Mouse (Mus musculus) intestine, embryonic 14.5 days (tissue): ENCODE results near the gene Rgs3. TPM values are rescaled to one million over a fixed set of nuclear protein-coding genes. Genes with fewer than 3 reads are reported as not detected.

ENCODE experiments used
- ATAC-seq: fragments of 200-750 bp; cut with Nextera tagmentation; replicated peaks from 2 replicates; pipeline ENCODE4 v1.8.0; 2017; ENCODE audit warnings: low read depth, moderate number of reproducible peaks, moderate TSS enrichment, moderate library complexity; ENCODE audit not compliant: low FRiP score, low TSS enrichment
- DNase-seq: peaks from one replicate; pipeline ENCODE4 v3.0.0-alpha.2; 2018; ENCODE audit warnings: low spot score
- H3K27ac ChIP-seq: fragments of 300-500 bp; sonication (generic); 2 replicates; pipeline ENCODE4 v1.5.1; 2014; ENCODE audit warnings: low read depth, mild to moderate bottlenecking, control low read depth
- H3K27me3 ChIP-seq: fragments of 300-500 bp; sonication (generic); replicated peaks from 2 replicates; pipeline ENCODE4 v1.6.1; 2014; ENCODE audit warnings: low read length, control low read depth; ENCODE audit not compliant: control insufficient read depth, insufficient read depth
- H3K36me3 ChIP-seq: fragments of 300-500 bp; sonication (generic); 2 replicates; pipeline ENCODE4 v1.6.1; 2014; ENCODE audit warnings: low read length, control low read depth; ENCODE audit not compliant: control insufficient read depth, insufficient read depth
- H3K4me1 ChIP-seq: fragments of 300-500 bp; sonication (generic); replicated peaks from 2 replicates; pipeline ENCODE4 v1.6.1; 2014; ENCODE audit warnings: low read length, control low read depth, mixed read lengths; ENCODE audit not compliant: control insufficient read depth, insufficient read depth
- H3K4me2 ChIP-seq: fragments of 300-500 bp; sonication (generic); 2 replicates; pipeline ENCODE4 v1.6.1; 2014; ENCODE audit warnings: low read length
- H3K4me3 ChIP-seq: fragments of 300-500 bp; sonication (generic); 2 replicates; pipeline ENCODE4 v1.5.1; 2014; ENCODE audit warnings: low read depth, low read length, control low read depth, mixed read lengths
- H3K9ac ChIP-seq: fragments of 300-500 bp; sonication (generic); 2 replicates; pipeline ENCODE4 v1.6.1; 2014; ENCODE audit warnings: mild to moderate bottlenecking, low read length
- H3K9me3 ChIP-seq: fragments of 300-500 bp; sonication (generic); 2 replicates; pipeline ENCODE4 v1.6.1; 2016; ENCODE audit warnings: low read length, control low read depth; ENCODE audit not compliant: control insufficient read depth
- WGBS: fragments of 180-500 bp; shearing (Covaris S2); extraction: QIAGEN DNeasy Blood & Tissue Kit; methylation state at CpG from one replicate; pipeline ENCODE4 v1.1.7; 2014; 5-methylcytosine and 5-hydroxymethylcytosine counted together
- polyA plus RNA-seq: library from polyadenylated mRNA; unstranded; fragments of >200 nt; fragmentation: Nextera tagmentation; extraction: Ambion mirVana; gene quantifications from 2 replicates; pipeline ENCODE4 v1.2.1, GENCODE M21; 2014

Gene Rgs3
- polyA plus RNA-seq, 1 experiment from 2014 or later = 35.0 TPM

GRCm38 (mm10) chr4:62737983-62738695 lies 178.5 kb downstream of the Rgs3 start:
- Histone ChIP-seq H3K27ac (peak overlapping the region; percentile 76), H3K9ac (no peak overlapping the region), H3K4me3 (no peak overlapping the region), H3K27me3 (no peaks in the 10 kb centered on the region), H3K4me2 (peak overlapping the region; percentile 11), H3K36me3 (no peaks in the 10 kb centered on the region), H3K9me3 (no peaks in the 10 kb centered on the region), H3K4me1 (peaks cover 52% of the 10 kb centered on the region)
- 35% methylated on average over 9 of the region's 9 CpGs for WGBS
- peak; percentile 67 for ATAC-seq
- DNase-seq = peak; percentile 78

GRCm38 (mm10) chr4:62738996-62739395 lies 179.3 kb downstream of the Rgs3 start:
- Histone ChIP-seq H3K4me1 (peaks cover 49% of the 10 kb centered on the region), H3K4me2 (no peak overlapping the region), H3K4me3 (no peak overlapping the region), H3K36me3 (no peaks in the 10 kb centered on the region), H3K27me3 (no peaks in the 10 kb centered on the region), H3K27ac (peak overlapping the region; percentile 76), H3K9ac (no peak overlapping the region), H3K9me3 (no peaks in the 10 kb centered on the region)
- DNase-seq (no peak), ATAC-seq (no peak)
- 75% methylated on average over 3 of the region's 3 CpGs for WGBS

- ATAC-seq (no peak), DNase-seq (no peak)
- Histone ChIP-seq H3K36me3 (no peaks in the 10 kb centered on the region), H3K27ac (no peak overlapping the region), H3K4me1 (peaks cover 50% of the 10 kb centered on the region), H3K4me3 (no peak overlapping the region), H3K4me2 (no peak overlapping the region), H3K9me3 (no peaks in the 10 kb centered on the region), H3K9ac (no peak overlapping the region), H3K27me3 (no peaks in the 10 kb centered on the region)
- 95% methylated on average over 4 of the region's 4 CpGs for WGBS
Measured at GRCm38 (mm10) chr4:62739591-62739990, 179.9 kb downstream of the Rgs3 start.

GRCm38 (mm10) chr4:62740282-62741054 lies 180.8 kb downstream of the Rgs3 start:
- H3K4me1 ChIP-seq = peaks cover 57% of the 10 kb centered on the region
- ATAC-seq = no peak

GRCm38 (mm10) chr4:62741055-62741453 lies 181.4 kb downstream of the Rgs3 start:
- no peaks in the 10 kb centered on the region for H3K27me3 ChIP-seq
- ATAC-seq (no peak), DNase-seq (no peak)
- H3K4me3 ChIP-seq = no peak overlapping the region
- 89% methylated on average over 5 of the region's 5 CpGs for WGBS
- H3K36me3 ChIP-seq = no peaks in the 10 kb centered on the region
- no peaks in the 10 kb centered on the region for H3K9me3 ChIP-seq
- no peak overlapping the region for H3K4me2 ChIP-seq
- H3K4me1 ChIP-seq = peaks cover 61% of the 10 kb centered on the region
- H3K27ac ChIP-seq = no peak overlapping the region
- H3K9ac ChIP-seq = no peak overlapping the region

More at GRCm38 (mm10) chr4:62740282-62741054, 180.8 kb downstream of the Rgs3 start:
- DNase-seq = no peak
- Histone ChIP-seq H3K4me3 (no peak overlapping the region), H3K9ac (no peak overlapping the region), H3K36me3 (no peaks in the 10 kb centered on the region), H3K27me3 (no peaks in the 10 kb centered on the region), H3K9me3 (no peaks in the 10 kb centered on the region), H3K27ac (no peak overlapping the region), H3K4me2 (no peak overlapping the region)
- 88% methylated on average over 6 of the region's 6 CpGs for whole genome bisulfite sequencing

- ATAC-seq (no peak), DNase-seq (no peak)
- Histone ChIP-seq H3K27ac (peak overlapping the region; percentile 24; the same call in 1 of the 2 replicates), H3K9ac (no peak overlapping the region), H3K9me3 (no peaks in the 10 kb centered on the region), H3K27me3 (no peaks in the 10 kb centered on the region), H3K4me1 (peaks cover 55% of the 10 kb centered on the region), H3K36me3 (no peaks in the 10 kb centered on the region), H3K4me3 (no peak overlapping the region), H3K4me2 (no peak overlapping the region)
- 48% methylated on average over 3 of the region's 3 CpGs for WGBS
Measured at GRCm38 (mm10) chr4:62741601-62742000, 182.0 kb downstream of the Rgs3 start.

- H3K4me1 ChIP-seq = peaks cover 41% of the 10 kb centered on the region
Measured at GRCm38 (mm10) chr4:62742885-62743760, 183.5 kb downstream of the Rgs3 start.

GRCm38 (mm10) chr4:62744534-62744956 lies 184.9 kb downstream of the Rgs3 start:
- no peak for ATAC-seq
- no peak overlapping the region for H3K4me2 ChIP-seq
- H3K9ac ChIP-seq = no peak overlapping the region
- H3K9me3 ChIP-seq = no peaks in the 10 kb centered on the region
- no peaks in the 10 kb centered on the region for H3K36me3 ChIP-seq
- H3K27me3 ChIP-seq = no peaks in the 10 kb centered on the region
- WGBS = 33% methylated on average over 10 of the region's 10 CpGs
- no peak overlapping the region for H3K4me3 ChIP-seq
- DNase-seq = no peak
- peak overlapping the region; percentile 65; the same call in 1 of the 2 replicates for H3K27ac ChIP-seq
- H3K4me1 ChIP-seq = peaks cover 33% of the 10 kb centered on the region

More at GRCm38 (mm10) chr4:62742885-62743760, 183.5 kb downstream of the Rgs3 start:
- DNase-seq = no peak
- no peaks in the 10 kb centered on the region for H3K36me3 ChIP-seq
- 34% methylated on average over 14 of the region's 14 CpGs for WGBS
- no peak overlapping the region for H3K4me2 ChIP-seq
- peak overlapping the region; percentile 33; the same call in 1 of the 2 replicates for H3K27ac ChIP-seq
- no peak overlapping the region for H3K9ac ChIP-seq
- no peaks in the 10 kb centered on the region for H3K9me3 ChIP-seq
- H3K27me3 ChIP-seq = no peaks in the 10 kb centered on the region
- ATAC-seq = no peak
- H3K4me3 ChIP-seq = no peak overlapping the region
